Mouse (Mus musculus) midbrain, embryonic 12.5 days (tissue): ENCODE measurements around the gene Fam83f. TPM values are rescaled to one million over a fixed set of nuclear protein-coding genes. Genes with fewer than 3 reads are reported as not detected.

Source experiments
- ATAC-seq: fragments of 200-750 bp; cut with Nextera tagmentation; 2 replicates; pipeline ENCODE4 v1.8.0; 2017; ENCODE audit warnings: low read depth, moderate TSS enrichment, moderate library complexity; ENCODE audit not compliant: low FRiP score
- H3K27ac ChIP-seq: fragments of 300-500 bp; sonication (generic); replicated peaks from 2 replicates; pipeline ENCODE4 v1.5.1; 2016; ENCODE audit warnings: mild to moderate bottlenecking
- H3K27me3 ChIP-seq: fragments of 300-500 bp; sonication (generic); 2 replicates; pipeline ENCODE4 v1.6.1; 2016; ENCODE audit warnings: mild to moderate bottlenecking
- H3K36me3 ChIP-seq: fragments of 300-500 bp; sonication (generic); 2 replicates; pipeline ENCODE4 v1.6.1; 2016
- H3K4me1 ChIP-seq: fragments of 300-500 bp; sonication (generic); 2 replicates; pipeline ENCODE4 v1.6.1; 2016
- H3K4me2 ChIP-seq: fragments of 300-500 bp; sonication (generic); replicated peaks from 2 replicates; pipeline ENCODE4 v1.6.1; 2016; ENCODE audit warnings: mild to moderate bottlenecking, moderate library complexity
- H3K4me3 ChIP-seq: fragments of 300-500 bp; sonication (generic); 2 replicates; pipeline ENCODE4 v1.5.1; 2016; ENCODE audit warnings: mild to moderate bottlenecking
- H3K9ac ChIP-seq: fragments of 300-500 bp; sonication (generic); replicated peaks from 2 replicates; pipeline ENCODE4 v1.6.1; 2016; ENCODE audit warnings: mild to moderate bottlenecking, moderate library complexity
- H3K9me3 ChIP-seq: fragments of 300-500 bp; sonication (generic); 2 replicates; pipeline ENCODE4 v1.6.1; 2016; ENCODE audit warnings: mild to moderate bottlenecking
- WGBS: fragments of 180-500 bp; shearing (Covaris S2); methylation state at CpG from one replicate; pipeline ENCODE4 v1.1.7; 2016; 5-methylcytosine and 5-hydroxymethylcytosine counted together
- polyA plus RNA-seq: library from polyadenylated mRNA; unstranded; fragments of >200 nt; fragmentation: Nextera tagmentation; extraction: Ambion mirVana; gene quantifications from 2 replicates; pipeline ENCODE4 v1.2.1, GENCODE M21; 2016

Fam83f gene
- 0.33 and 0.60 TPM in 2 replicates for polyA plus RNA-seq

GRCm38 (mm10) chr15:80671295-80672252 lies at the start of gene Fam83f:
Gene Fam83f, plus strand, starts transcription at chr15:80671847.
- Histone ChIP-seq H3K9me3 (0 out of 2 replicates have a peak, but pooled peaks cover 7% of the 10 kb centered on the region), H3K27me3 (peaks cover 56% of the 10 kb centered on the region), H3K27ac (no peak within 1 kb of the TSS), H3K36me3 (no peaks in the 10 kb centered on the region), H3K4me3 (peak within 1 kb of the TSS; percentile 44), H3K4me1 (peaks cover 11% of the 10 kb centered on the region), H3K4me2 (peak within 1 kb of the TSS; percentile 69), H3K9ac (peak within 1 kb of the TSS; percentile 43)
- 5% methylated on average over 71 of the region's 85 CpGs for WGBS
- peak; percentile 41; the same call in 1 of the 2 replicates for ATAC-seq

DNA sequence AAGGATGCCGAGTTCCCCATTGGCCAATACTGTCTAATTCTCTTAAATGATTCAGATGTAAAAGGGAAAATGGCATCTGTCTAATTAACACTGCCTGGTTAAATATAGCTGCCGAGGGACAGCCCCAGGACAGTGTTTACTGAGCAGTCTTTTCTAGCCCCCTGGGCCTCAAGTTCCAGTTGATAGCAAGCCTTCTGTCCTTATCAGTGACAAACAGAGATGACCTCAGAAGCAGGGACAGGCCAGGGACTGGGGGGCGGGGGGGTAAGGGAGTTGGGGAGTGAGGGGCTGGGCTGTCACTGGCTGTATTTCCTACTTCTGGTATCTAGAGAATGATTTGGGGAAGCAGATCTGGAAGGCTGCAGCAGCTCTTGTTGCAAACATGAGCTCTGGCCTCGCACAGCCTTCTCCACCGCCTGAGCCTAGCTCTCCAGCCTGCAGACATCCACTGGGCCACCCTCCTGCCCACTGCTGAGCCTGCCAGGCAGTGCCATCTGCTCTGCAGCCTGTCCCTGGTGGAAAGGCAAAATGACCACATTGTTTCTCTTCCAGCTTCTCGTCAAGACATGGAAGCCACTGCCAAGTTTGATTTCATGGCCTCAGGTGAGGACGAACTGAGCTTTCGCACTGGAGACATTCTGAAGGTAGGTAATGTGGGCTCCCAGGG lies 48.3 kb upstream of the Fam83f start:
- Histone ChIP-seq H3K9ac (no peak overlapping the region), H3K27ac (no peak overlapping the region), H3K27me3 (no peaks in the 10 kb centered on the region), H3K4me3 (no peak overlapping the region), H3K36me3 (no peaks in the 10 kb centered on the region), H3K9me3 (0 out of 2 replicates have a peak, but pooled peaks cover 2% of the 10 kb centered on the region), H3K4me1 (0 out of 2 replicates have a peak, but pooled peaks cover 5% of the 10 kb centered on the region), H3K4me2 (no peak overlapping the region)
- ATAC-seq = no peak
- 63% methylated on average over 8 of the region's 8 CpGs for WGBS

- Histone ChIP-seq H3K36me3 (no peaks in the 10 kb centered on the region), H3K9me3 (0 out of 2 replicates have a peak, but pooled peaks cover 2% of the 10 kb centered on the region), H3K4me3 (no peak overlapping the region), H3K9ac (no peak overlapping the region), H3K27ac (no peak overlapping the region), H3K27me3 (no peaks in the 10 kb centered on the region), H3K4me2 (no peak overlapping the region), H3K4me1 (peaks cover 10% of the 10 kb centered on the region; the same call in 1 of the 2 replicates)
- WGBS = 66% methylated on average over 6 of the region's 6 CpGs
- no peak for ATAC-seq
Observed at GRCm38 (mm10) chr15:80626472-80626871, 45.2 kb upstream of the Fam83f start.

- 76% methylated on average over 7 of the region's 7 CpGs for WGBS
Observed at GRCm38 (mm10) chr15:80630147-80630546, 41.5 kb upstream of the Fam83f start.

GRCm38 (mm10) chr15:80630711-80631110 lies 40.9 kb upstream of the Fam83f start:
- 0 out of 2 replicates have a peak, but pooled peaks cover 2% of the 10 kb centered on the region for H3K9me3 ChIP-seq
- no peak for ATAC-seq
- H3K36me3 ChIP-seq = no peaks in the 10 kb centered on the region
- peak overlapping the region; percentile 9; the same call in 1 of the 2 replicates for H3K4me2 ChIP-seq
- no peak overlapping the region for H3K9ac ChIP-seq
- WGBS = 45% methylated on average over 14 of the region's 14 CpGs
- no peak overlapping the region for H3K27ac ChIP-seq
- no peaks in the 10 kb centered on the region for H3K27me3 ChIP-seq
- peaks cover 5% of the 10 kb centered on the region; the same call in 1 of the 2 replicates for H3K4me1 ChIP-seq
- H3K4me3 ChIP-seq = no peak overlapping the region

More at GRCm38 (mm10) chr15:80630147-80630546, 41.5 kb upstream of the Fam83f start:
- peaks cover 5% of the 10 kb centered on the region; the same call in 1 of the 2 replicates for H3K4me1 ChIP-seq
- H3K9ac ChIP-seq = no peak overlapping the region
- ATAC-seq = no peak
- no peaks in the 10 kb centered on the region for H3K27me3 ChIP-seq
- no peak overlapping the region for H3K27ac ChIP-seq
- H3K9me3 ChIP-seq = 0 out of 2 replicates have a peak, but pooled peaks cover 2% of the 10 kb centered on the region
- H3K36me3 ChIP-seq = no peaks in the 10 kb centered on the region
- no peak overlapping the region for H3K4me2 ChIP-seq
- H3K4me3 ChIP-seq = no peak overlapping the region

DNA sequence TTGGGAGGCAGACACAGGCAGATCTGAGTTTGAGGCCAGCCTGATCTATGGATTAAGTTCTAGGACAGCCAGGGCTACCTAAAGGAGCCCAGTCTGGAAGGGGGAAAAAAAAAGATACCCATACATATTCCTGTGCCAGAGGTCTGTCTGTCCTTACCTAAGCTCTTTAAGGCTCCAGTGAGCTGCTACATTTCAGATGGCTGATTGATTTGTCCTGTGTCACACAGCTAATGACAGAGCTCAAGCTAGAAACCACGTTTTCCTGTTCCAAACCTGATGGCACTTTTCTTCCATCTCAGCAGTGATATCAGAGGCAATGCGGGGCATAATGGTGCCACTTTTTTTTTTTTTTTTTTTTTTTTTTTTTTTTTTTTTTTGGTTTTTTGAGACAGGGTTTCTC lies 40.3 kb upstream of the Fam83f start:
- Histone ChIP-seq H3K4me2 (no peak overlapping the region), H3K9me3 (0 out of 2 replicates have a peak, but pooled peaks cover 2% of the 10 kb centered on the region), H3K9ac (no peak overlapping the region), H3K36me3 (no peaks in the 10 kb centered on the region), H3K27ac (no peak overlapping the region), H3K4me1 (peaks cover 5% of the 10 kb centered on the region; the same call in 1 of the 2 replicates), H3K4me3 (no peak overlapping the region), H3K27me3 (no peaks in the 10 kb centered on the region)
- 81% methylated on average over 2 of the region's 2 CpGs for WGBS
- no peak for ATAC-seq

- Histone ChIP-seq H3K4me3 (no peak overlapping the region), H3K4me1 (peaks cover 10% of the 10 kb centered on the region), H3K9ac (no peak overlapping the region), H3K36me3 (no peaks in the 10 kb centered on the region), H3K4me2 (no peak overlapping the region), H3K27me3 (no peaks in the 10 kb centered on the region), H3K27ac (no peak overlapping the region), H3K9me3 (no peaks in the 10 kb centered on the region)
- no peak for ATAC-seq
- WGBS = 87% methylated on average over 13 of the region's 13 CpGs
Observed at GRCm38 (mm10) chr15:80632280-80632893, 39.3 kb upstream of the Fam83f start.

GRCm38 (mm10) chr15:80634391-80635193 lies 37.1 kb upstream of the Fam83f start:
- no peaks in the 10 kb centered on the region for H3K9me3 ChIP-seq
- H3K9ac ChIP-seq = no peak overlapping the region
- no peak overlapping the region for H3K27ac ChIP-seq
- no peak overlapping the region for H3K4me2 ChIP-seq
- WGBS = 54% methylated on average over 11 of the region's 11 CpGs
- peaks cover 10% of the 10 kb centered on the region for H3K4me1 ChIP-seq
- no peaks in the 10 kb centered on the region for H3K36me3 ChIP-seq
- no peaks in the 10 kb centered on the region for H3K27me3 ChIP-seq
- no peak overlapping the region for H3K4me3 ChIP-seq
- no peak for ATAC-seq

DNA sequence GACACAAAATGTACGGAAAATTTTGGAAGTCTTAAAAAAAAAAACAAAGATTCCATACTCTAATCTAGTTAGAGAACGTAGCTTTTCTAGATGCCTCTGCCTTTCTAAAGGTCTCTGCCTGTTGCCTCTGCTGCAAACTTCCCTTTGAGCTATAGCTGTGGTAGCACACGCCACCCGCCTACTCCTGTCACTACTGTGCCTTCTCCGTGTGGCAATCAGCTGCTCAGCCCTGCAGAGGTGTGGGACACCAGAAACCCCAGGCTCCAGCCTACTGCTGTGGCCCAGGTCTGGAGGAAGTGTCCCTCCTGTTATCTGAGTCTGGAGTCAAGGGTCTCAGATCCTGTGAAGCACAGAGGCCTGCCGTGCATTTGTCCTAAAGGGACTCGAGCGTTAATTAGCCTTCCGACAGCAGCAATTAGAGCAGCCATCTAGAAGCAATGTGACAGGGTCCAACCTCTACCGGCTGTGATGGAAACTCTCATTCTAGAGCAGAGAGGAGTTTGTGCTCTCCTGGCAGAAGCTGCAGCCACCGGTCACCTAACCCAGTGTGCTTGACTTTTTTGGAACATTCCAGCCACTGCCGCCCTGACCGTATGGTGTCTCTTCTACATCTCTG lies 34.8 kb upstream of the Fam83f start:
- H3K4me1 ChIP-seq = peaks cover 5% of the 10 kb centered on the region; the same call in 1 of the 2 replicates
- H3K9ac ChIP-seq = no peak overlapping the region
- H3K27ac ChIP-seq = no peak overlapping the region
- no peak overlapping the region for H3K4me3 ChIP-seq
- H3K4me2 ChIP-seq = no peak overlapping the region
- H3K27me3 ChIP-seq = no peaks in the 10 kb centered on the region
- WGBS = 70% methylated on average over 13 of the region's 13 CpGs
- no peaks in the 10 kb centered on the region for H3K9me3 ChIP-seq
- no peak for ATAC-seq
- H3K36me3 ChIP-seq = no peaks in the 10 kb centered on the region

- Histone ChIP-seq H3K4me2 (no peak overlapping the region), H3K27me3 (no peaks in the 10 kb centered on the region), H3K36me3 (no peaks in the 10 kb centered on the region), H3K4me1 (peaks cover 5% of the 10 kb centered on the region; the same call in 1 of the 2 replicates), H3K9ac (no peak overlapping the region), H3K27ac (no peak overlapping the region), H3K9me3 (no peaks in the 10 kb centered on the region), H3K4me3 (no peak overlapping the region)
- no peak for ATAC-seq
- WGBS = 57% methylated on average over 11 of the region's 11 CpGs
Observed at GRCm38 (mm10) chr15:80639071-80639702, 32.5 kb upstream of the Fam83f start.
